Mouse (Mus musculus) liver, embryonic 14.5 days (tissue): ENCODE measurements around the gene Wdr45b.

Experiments
- CTCF ChIP-seq: IDR thresholded peaks from 2 replicates; pipeline ENCODE4 v1.5.1; 2016; ENCODE audit warnings: antibody characterized with exemption, low read depth, control low read depth
- EP300 ChIP-seq: IDR thresholded peaks from 2 replicates; pipeline ENCODE4 v1.6.1; 2016; ENCODE audit warnings: antibody characterized with exemption, low read depth

- TF ChIP-seq CTCF (no peak), EP300 (no peak)
Observed at GRCm38 (mm10) chr11:121326681-121327080, 27.6 kb downstream of the Wdr45b start.
